In genomic region chr3:80050920-80051319, GRCm38 (mm10) we compare ENCODE assay signal across 17 mouse cellular contexts.
"Had no signal": no experiment of that assay in that cellular context is flagged by ENCODE, and none has a peak within 500 bp of the region (broad histone marks: within the 10 kb centered on the region; RNA-seq: fewer than 3 reads in every experiment).

No protein-coding gene starts in this region.

- H3K4me2 ChIP-seq: lung, embryonic 15.5 days; midbrain, embryonic 11.5 days; midbrain, embryonic 13.5 days; midbrain, embryonic 15.5 days; neural tube, embryonic 12.5 days; stomach, embryonic 15.5 days had no signal

- H3K4me3 ChIP-seq: lung, embryonic 15.5 days; midbrain, embryonic 13.5 days; midbrain, embryonic 15.5 days; neural tube, embryonic 12.5 days; stomach, embryonic 15.5 days had no signal

- H3K4me1 ChIP-seq: lung, embryonic 15.5 days; midbrain, embryonic 13.5 days; midbrain, embryonic 15.5 days; neural tube, embryonic 12.5 days; stomach, embryonic 15.5 days had no signal

- H3K27ac ChIP-seq: lung, embryonic 15.5 days; macrophage; midbrain, embryonic 13.5 days; midbrain, embryonic 15.5 days; neural tube, embryonic 12.5 days; stomach, embryonic 15.5 days; stomach, postnatal 0 days had no signal

- H3K27me3 ChIP-seq: lung, embryonic 15.5 days; midbrain, embryonic 13.5 days; midbrain, embryonic 15.5 days; neural tube, embryonic 12.5 days; stomach, embryonic 15.5 days had no signal

- H3K9ac ChIP-seq: liver, postnatal 0 days; lung, embryonic 15.5 days; midbrain, embryonic 13.5 days; midbrain, embryonic 15.5 days; neural tube, embryonic 12.5 days; stomach, embryonic 15.5 days had no signal

- H3K36me3 ChIP-seq: lung, embryonic 15.5 days; midbrain, embryonic 13.5 days; midbrain, embryonic 15.5 days; neural tube, embryonic 12.5 days; stomach, embryonic 15.5 days had no signal

- DNase-seq: liver, postnatal 0 days; lung, adult 2 months; lung, postnatal 14 days; lung, postnatal 36 days; right cerebral cortex, postnatal 14 days; thymus, adult 2 months; thymus, postnatal 25 days; thymus, postnatal 4 days had no signal

- H3K9me3 ChIP-seq: lung, embryonic 15.5 days; midbrain, embryonic 13.5 days; midbrain, embryonic 15.5 days; neural tube, embryonic 12.5 days; stomach, embryonic 15.5 days had no signal

- ATAC-seq: liver, postnatal 0 days; lung, postnatal 0 days; midbrain, embryonic 13.5 days; midbrain, embryonic 15.5 days had no signal
